Mouse (Mus musculus) heart, adult 8-10 months (tissue): ENCODE data around the gene Mmd2. TPM values are rescaled to one million over a fixed set of nuclear protein-coding genes. Genes with fewer than 3 reads are reported as not detected.

Experiments
- DNase-seq: peaks from one replicate; pipeline ENCODE4 v3.0.0; 2022; ENCODE audit warnings: low spot score
- total RNA-seq, 4 experiments: library from RNA; stranded (reverse); gene quantifications; 2 replicates each; pipeline ENCODE4 v1.2.4; 2022

Gene Mmd2
- total RNA-seq, 4 experiments from 2014 or later = 0.08 to 0.50 (median 0.28) TPM; not detected in 1

DNA sequence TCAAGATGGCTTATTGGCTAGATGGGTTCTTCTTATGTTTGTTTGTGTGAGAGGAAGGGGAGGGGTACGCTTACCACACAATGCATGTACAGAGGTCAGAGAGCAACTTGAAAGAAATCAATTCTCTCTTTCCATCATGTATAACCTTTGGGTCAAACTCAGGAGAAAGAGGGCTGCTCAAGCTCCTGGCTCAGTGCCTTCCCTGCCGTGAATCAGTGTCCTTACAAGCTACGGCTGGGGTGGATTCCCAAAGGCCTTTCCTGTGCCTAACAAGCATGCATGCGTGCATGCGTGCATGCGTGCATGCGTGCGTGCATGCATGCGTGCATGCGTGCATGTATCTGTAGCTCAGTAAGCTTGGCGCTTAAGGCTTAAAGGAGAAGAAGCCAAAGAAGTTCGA, 3.3 kb downstream of the Mmd2 start:
- no peak for DNase-seq

DNA sequence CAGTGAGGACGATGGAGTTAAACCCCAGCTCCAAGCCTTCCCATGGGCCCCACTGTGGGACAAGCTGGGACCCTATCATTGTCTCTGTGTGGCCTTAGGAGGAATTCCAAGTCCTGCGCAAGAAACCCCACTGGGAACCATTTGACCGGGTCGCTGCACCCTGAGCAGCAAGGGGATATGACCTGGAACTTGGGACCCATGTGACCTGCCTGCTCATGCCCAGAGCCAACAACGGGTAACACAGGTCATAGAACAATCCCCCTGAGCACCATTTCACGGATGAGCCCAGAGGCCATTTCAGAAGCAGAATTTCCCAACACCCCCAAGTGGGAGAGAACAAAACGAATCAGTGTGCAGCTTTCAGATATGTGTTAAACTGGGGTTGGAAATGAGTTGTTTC, 4.2 kb downstream of the Mmd2 start:
- no peak for DNase-seq

DNA sequence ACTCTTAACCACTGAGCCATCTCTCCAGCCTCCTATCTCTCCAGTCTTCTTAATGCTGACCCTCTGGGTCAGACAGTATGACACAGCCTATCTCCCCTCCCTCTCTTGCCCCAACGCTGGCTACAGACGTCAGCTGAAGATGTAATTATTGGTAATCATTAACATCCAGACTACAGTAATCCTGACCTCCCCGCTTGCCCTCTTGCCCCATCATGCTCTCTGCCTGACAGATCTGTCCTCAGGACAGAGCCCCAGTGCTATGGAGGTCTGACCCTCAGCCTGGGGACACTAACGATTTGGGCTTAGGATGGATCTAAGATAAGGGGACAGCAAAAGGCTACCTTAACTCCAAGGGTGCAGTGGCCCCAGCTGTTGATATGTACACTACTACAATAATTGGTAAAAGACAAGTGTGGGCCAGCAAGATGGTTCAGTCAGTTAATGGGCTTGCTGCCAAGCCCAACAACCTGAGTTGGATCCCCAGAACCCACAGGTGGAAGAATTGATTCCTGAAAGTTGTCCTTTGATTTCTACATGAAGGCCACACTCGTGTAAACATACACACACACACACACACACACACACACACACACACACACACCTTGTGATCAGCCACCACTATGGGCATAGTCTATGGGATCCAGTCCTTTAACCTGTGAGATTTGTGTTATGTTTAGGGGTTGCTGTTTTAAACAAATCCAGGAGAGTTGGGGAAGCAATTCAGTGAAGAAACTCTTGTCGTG, 10.8 kb downstream of the Mmd2 start:
- DNase-seq = no peak

GRCm38 (mm10) chr5:142596723-142597122, 11.9 kb downstream of the Mmd2 start:
- DNase-seq = no peak

- no peak for DNase-seq
Measured at GRCm38 (mm10) chr5:142595698-142596097, 12.9 kb downstream of the Mmd2 start.

GRCm38 (mm10) chr5:142590953-142591616, 17.5 kb downstream of the Mmd2 start:
- no peak for DNase-seq

GRCm38 (mm10) chr5:142583616-142584126, 24.9 kb downstream of the Mmd2 start:
- no peak for DNase-seq

- DNase-seq = no peak
Measured at GRCm38 (mm10) chr5:142581517-142581916, 27.1 kb downstream of the Mmd2 start.

DNA sequence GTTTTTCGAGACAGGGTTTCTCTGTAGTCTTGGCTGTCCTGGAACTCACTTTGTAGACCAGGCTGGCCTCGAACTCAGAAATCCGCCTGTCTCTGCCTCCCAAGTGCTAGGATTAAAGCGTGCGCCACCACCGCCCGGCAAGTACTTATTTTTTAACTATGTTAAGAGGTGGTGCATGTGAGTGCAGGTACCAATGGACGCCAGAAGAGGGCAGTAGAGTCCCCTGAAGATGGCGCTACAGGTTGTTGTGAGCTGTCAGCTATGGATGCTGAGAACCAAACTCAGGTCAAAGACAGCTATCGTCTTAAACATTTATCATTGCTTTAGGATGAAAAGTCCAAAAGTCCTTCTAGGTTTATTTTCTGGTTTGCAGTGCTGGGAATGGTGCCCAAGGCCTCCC, 30.4 kb downstream of the Mmd2 start:
- no peak for DNase-seq

DNA sequence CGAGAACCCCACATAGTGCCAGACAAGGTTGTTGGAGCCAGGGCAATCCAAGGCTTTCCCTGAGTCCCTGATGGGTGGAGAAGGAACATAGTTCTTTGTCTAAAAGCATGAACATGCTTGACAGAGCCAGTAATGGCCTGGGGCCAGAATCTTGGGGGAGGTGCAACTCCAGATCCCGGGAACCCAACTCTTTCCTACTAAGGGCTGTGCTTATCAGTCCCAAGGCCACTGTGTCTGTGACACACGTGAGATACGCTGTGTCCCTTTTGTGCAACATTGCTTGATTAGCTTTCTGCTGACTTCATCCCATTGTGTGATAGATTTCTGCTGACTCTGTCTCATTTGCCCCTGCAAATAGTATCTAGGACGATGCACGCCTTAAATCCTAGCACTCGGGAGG, 31.8 kb downstream of the Mmd2 start:
- no peak for DNase-seq

DNA sequence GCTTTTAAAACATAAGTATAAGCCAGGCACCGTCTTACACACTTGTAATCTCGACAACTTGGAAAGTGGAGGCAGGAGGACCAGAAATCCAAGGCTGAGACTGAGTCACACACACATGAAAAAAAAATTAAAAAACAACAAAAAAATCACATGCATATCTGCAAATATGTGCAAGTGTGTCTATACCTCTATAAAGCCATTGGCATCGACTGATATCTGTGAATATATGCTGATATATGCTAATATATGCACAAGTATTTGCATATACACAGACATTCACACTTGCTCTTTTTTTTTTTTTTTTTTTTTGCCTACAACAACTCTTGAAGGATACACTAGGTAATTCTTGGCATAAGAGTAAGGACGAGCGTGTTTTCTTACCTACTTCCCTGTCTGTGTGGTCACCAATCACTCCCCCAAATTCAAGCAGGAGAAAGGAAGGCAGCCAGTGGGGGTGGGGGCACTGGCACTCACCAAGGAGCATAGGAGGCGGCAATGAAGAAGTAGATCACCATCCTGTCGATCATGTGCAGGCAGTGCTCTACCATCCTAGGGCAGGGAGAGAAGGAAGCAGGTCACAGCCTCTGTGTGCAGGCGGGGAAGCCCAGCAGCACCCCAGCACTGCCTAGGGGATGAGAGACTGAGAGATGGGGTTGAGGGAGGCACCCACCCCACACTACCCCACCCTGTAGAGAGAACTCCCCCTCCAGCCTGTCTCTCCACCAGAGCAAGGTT, 34.1 kb downstream of the Mmd2 start:
- no peak for DNase-seq

DNA sequence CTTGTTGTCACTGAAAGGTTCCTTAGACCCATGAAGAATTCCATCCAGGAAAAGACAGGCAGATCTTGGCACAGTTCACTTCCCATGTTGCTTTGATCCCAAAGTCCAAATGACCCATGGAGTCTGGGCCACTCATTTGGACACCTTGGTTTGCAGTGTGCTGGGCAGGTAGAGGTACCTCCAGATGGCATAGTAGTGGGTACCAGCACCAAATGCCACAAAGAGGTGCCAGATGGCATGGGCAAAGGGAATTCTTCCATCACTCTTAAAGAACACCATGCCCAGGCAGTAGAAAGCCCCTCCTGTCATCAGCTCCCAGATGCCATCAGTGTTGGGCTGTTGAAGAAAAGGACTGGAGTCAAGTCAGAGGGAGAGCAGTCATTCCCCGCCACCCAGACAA, 44.0 kb downstream of the Mmd2 start:
- DNase-seq = no peak

GRCm38 (mm10) chr5:142560261-142560660, 48.3 kb downstream of the Mmd2 start:
- DNase-seq = no peak

GRCm38 (mm10) chr5:142557397-142558067, 51.1 kb downstream of the Mmd2 start:
- DNase-seq = peak; percentile 45

DNA sequence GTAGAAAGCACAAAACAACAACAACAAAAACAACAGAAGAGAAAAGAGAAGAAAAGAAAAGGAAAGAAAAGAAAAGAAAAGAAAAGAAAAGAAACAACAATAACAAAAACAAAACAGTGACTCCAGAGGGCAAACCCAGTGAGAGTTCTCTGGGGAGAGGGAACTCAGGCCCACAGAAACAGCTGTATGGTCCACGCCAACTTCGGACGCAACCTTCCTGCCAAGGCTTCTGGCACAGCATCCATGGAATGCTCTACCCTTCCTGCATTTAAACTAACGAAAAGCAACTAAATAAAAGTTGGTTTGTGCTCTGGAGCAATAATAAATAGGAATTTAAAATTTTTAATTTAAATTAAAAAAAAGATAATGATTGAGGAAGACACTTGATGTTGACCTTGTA, 51.9 kb downstream of the Mmd2 start:
- DNase-seq = no peak

- DNase-seq = no peak
Measured at GRCm38 (mm10) chr5:142555866-142556265, 52.7 kb downstream of the Mmd2 start.

GRCm38 (mm10) chr5:142550706-142551652, 57.6 kb downstream of the Mmd2 start, which contains the start of gene Radil:
Gene Radil (minus strand): TSS chr5:142551098.
- DNase-seq = peak; percentile 93

DNA sequence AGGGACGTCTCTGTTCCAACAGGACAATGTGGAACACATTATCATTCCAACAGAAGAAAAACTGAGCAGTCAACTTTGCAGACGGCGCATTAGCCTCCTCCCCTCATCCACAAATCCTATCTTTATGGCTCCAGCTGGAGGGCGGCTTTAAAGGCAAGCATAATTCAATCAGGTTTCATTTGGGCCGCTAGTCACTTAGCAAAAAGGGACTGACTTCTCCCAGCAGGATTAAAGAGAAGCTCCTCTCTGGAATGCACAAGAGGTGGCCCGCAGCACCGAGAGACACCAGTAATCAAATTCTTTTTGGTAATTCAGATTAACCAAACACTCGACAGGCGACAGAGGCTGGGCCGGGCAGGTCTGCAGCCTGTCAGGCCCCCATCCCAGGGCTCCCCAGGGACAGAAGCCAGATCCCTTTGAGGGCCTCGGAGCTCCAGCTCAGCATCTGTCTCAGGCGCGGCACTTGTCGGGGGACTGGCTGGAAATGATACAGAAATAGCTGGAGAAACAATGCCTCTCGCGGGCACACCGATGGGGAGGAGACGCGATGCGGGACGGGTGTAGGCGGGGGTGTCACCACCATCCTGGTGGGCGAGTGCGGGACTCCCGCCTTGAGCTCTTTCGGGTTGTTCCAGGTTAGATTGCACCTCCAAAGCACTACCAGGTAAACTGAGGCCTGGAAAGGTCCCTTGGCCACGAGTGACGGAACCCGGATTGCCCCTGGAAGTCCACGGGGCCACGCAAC, 58.5 kb downstream of the Mmd2 start:
- DNase-seq = peak; percentile 40

GRCm38 (mm10) chr5:142549441-142549840, 59.2 kb downstream of the Mmd2 start:
- no peak for DNase-seq

- no peak for DNase-seq
Measured at GRCm38 (mm10) chr5:142547066-142547465, 61.5 kb downstream of the Mmd2 start.
